ENCODE assay signal across 17 mouse cellular contexts in the genomic region with DNA sequence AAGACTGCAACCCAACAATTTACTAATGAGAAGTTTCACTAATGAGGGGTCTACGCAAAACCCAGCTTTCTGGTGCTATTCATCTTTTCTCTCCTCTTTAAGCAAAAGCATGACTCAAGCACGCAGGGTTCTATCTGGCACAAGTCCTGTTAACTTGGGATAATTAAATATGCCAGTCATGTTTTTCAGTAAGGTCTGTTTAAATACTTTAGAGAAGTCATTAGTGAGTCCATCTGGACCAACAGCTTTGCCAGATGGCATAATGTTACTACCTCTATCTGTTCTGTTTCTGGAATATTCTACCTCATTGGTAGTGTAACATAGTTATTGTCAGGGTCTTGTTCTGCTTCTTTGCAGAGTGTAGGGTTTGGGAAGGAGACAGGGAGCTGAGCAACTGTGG.
DNase-seq lines count a peak whose midpoint lies in the region; ATAC-seq and TF ChIP-seq lines count a peak whose summit lies in the region.
"Had no signal": no experiment of that assay in that cellular context is flagged by ENCODE, and none has a peak within 500 bp of the region (broad histone marks: within the 10 kb centered on the region; RNA-seq: fewer than 3 reads in every experiment).

No protein-coding gene starts in this region.

- no peak for DNase-seq in forebrain, embryonic 11.5 days (ENCODE audit: low spot score)
- DNase-seq in midbrain, postnatal 0 days (ENCODE audit: low spot score) = peak; percentile 47
- peak; percentile 89 for DNase-seq in forebrain, embryonic 14.5 days (ENCODE audit: low spot score)
- peak; percentile 27 to 45 for DNase-seq in layer of hippocampus, postnatal 10 days (ENCODE audit: low spot score in 2 of 2)
- no peak for DNase-seq in embryo, embryonic 9.5 days (ENCODE audit: extremely low spot score)
- DNase-seq in ovary, postnatal 14 days (ENCODE audit: low spot score) = no peak
- DNase-seq: adrenal gland, postnatal 10 days; embryo, embryonic 11 days; gastrocnemius, adult 2 months; kidney, adult 9 months; liver; lung, adult 2 months; thymus, postnatal 14 days had no signal

- H3K4me1 ChIP-seq in forebrain, embryonic 13.5 days = peaks cover 7% of the 10 kb centered on the region; the same call in 1 of the 2 replicates
- no peaks in the 10 kb centered on the region for H3K4me1 ChIP-seq in forebrain, embryonic 11.5 days (replicated peaks; ENCODE audit: control insufficient read depth, insufficient read depth, low read length)
- no peaks in the 10 kb centered on the region for H3K4me1 ChIP-seq in midbrain, postnatal 0 days (ENCODE audit: insufficient read depth, low read length)
- no peaks in the 10 kb centered on the region for H3K4me1 ChIP-seq in midbrain, embryonic 16.5 days (ENCODE audit: control insufficient read depth, insufficient read depth, low read length)
- peaks cover 3% of the 10 kb centered on the region; the same call in 1 of the 2 replicates for H3K4me1 ChIP-seq in forebrain, embryonic 14.5 days (ENCODE audit: control insufficient read depth, insufficient read depth, low read length)
- H3K4me1 ChIP-seq: heart, embryonic 10.5 days had no signal

- no peaks in the 10 kb centered on the region for H3K9me3 ChIP-seq in forebrain, embryonic 13.5 days (replicated peaks)
- no peaks in the 10 kb centered on the region for H3K9me3 ChIP-seq in forebrain, embryonic 11.5 days (ENCODE audit: control insufficient read depth, low read length)
- no peaks in the 10 kb centered on the region for H3K9me3 ChIP-seq in midbrain, postnatal 0 days (ENCODE audit: low read length)
- no peaks in the 10 kb centered on the region for H3K9me3 ChIP-seq in midbrain, embryonic 16.5 days (replicated peaks; ENCODE audit: control insufficient read depth, low read length, poor library complexity, severe bottlenecking)
- no peaks in the 10 kb centered on the region for H3K9me3 ChIP-seq in forebrain, embryonic 14.5 days (replicated peaks; ENCODE audit: control insufficient read depth, low read length)
- H3K9me3 ChIP-seq: heart, embryonic 10.5 days had no signal

- no peak overlapping the region for H3K4me3 ChIP-seq in forebrain, embryonic 13.5 days
- H3K4me3 ChIP-seq in forebrain, embryonic 11.5 days (ENCODE audit: low read depth, low read length) = no peak overlapping the region
- H3K4me3 ChIP-seq in midbrain, postnatal 0 days (ENCODE audit: low read depth, low read length) = no peak overlapping the region
- H3K4me3 ChIP-seq in midbrain, embryonic 16.5 days (ENCODE audit: low read depth, low read length) = no peak overlapping the region
- no peak overlapping the region for H3K4me3 ChIP-seq in forebrain, embryonic 14.5 days (ENCODE audit: low read depth, low read length)
- H3K4me3 ChIP-seq: erythroblast, embryonic 14.5 days; gastrocnemius, adult 2 months; heart, embryonic 10.5 days had no signal

- no peaks in the 10 kb centered on the region for H3K27me3 ChIP-seq in forebrain, embryonic 13.5 days
- H3K27me3 ChIP-seq in forebrain, embryonic 11.5 days (ENCODE audit: control insufficient read depth, insufficient read depth, low read length) = no peaks in the 10 kb centered on the region
- no peaks in the 10 kb centered on the region for H3K27me3 ChIP-seq in midbrain, postnatal 0 days (ENCODE audit: insufficient read depth, low read length)
- no peaks in the 10 kb centered on the region for H3K27me3 ChIP-seq in midbrain, embryonic 16.5 days (ENCODE audit: control insufficient read depth, insufficient read depth, low read depth, low read length)
- no peaks in the 10 kb centered on the region for H3K27me3 ChIP-seq in forebrain, embryonic 14.5 days (replicated peaks; ENCODE audit: control insufficient read depth, insufficient read depth, low read length)

- ATAC-seq in forebrain, embryonic 13.5 days = peak; percentile 95
- ATAC-seq in forebrain, embryonic 11.5 days (replicated peaks; ENCODE audit: low FRiP score) = no peak
- no peak for ATAC-seq in midbrain, postnatal 0 days (ENCODE audit: low FRiP score)
- ATAC-seq in midbrain, embryonic 16.5 days = no peak
- ATAC-seq in forebrain, embryonic 14.5 days = peak; percentile 93

- H3K9ac ChIP-seq in forebrain, embryonic 13.5 days = no peak overlapping the region
- H3K9ac ChIP-seq in forebrain, embryonic 11.5 days (ENCODE audit: low read length) = no peak overlapping the region
- no peak overlapping the region for H3K9ac ChIP-seq in midbrain, postnatal 0 days (replicated peaks; ENCODE audit: low read length, poor library complexity, severe bottlenecking)
- no peak overlapping the region for H3K9ac ChIP-seq in midbrain, embryonic 16.5 days (ENCODE audit: low read depth, low read length)
- no peak overlapping the region for H3K9ac ChIP-seq in forebrain, embryonic 14.5 days (ENCODE audit: low read length)

- 39% methylated on average over 2 of the region's 2 CpGs for WGBS in forebrain, embryonic 13.5 days
- 53% methylated on average over 2 of the region's 2 CpGs for WGBS in forebrain, embryonic 11.5 days
- WGBS in midbrain, postnatal 0 days = 73% methylated on average over 2 of the region's 2 CpGs
- WGBS in midbrain, embryonic 16.5 days = 69% methylated on average over 2 of the region's 2 CpGs
- WGBS in forebrain, embryonic 14.5 days = 14% methylated on average over 2 of the region's 2 CpGs

- H3K27ac ChIP-seq in forebrain, embryonic 13.5 days = no peak overlapping the region
- H3K27ac ChIP-seq in forebrain, embryonic 11.5 days (ENCODE audit: low read depth, low read length) = no peak overlapping the region
- no peak overlapping the region for H3K27ac ChIP-seq in midbrain, postnatal 0 days (ENCODE audit: low read depth, low read length)
- no peak overlapping the region for H3K27ac ChIP-seq in midbrain, embryonic 16.5 days (ENCODE audit: low read length)
- 0 out of 2 replicates have a peak overlapping the region, but pooled peaks have one; percentile 21 for H3K27ac ChIP-seq in forebrain, embryonic 14.5 days (ENCODE audit: low read depth, low read length)
- H3K27ac ChIP-seq: gastrocnemius, adult 2 months; heart, embryonic 10.5 days had no signal

- TF ChIP-seq CTCF in midbrain, postnatal 0 days (IDR thresholded peaks at IDR 0.05) = no peak

- H3K4me2 ChIP-seq in forebrain, embryonic 13.5 days = no peak overlapping the region
- H3K4me2 ChIP-seq in forebrain, embryonic 11.5 days (ENCODE audit: low read depth, low read length, severe bottlenecking) = no peak overlapping the region
- no peak overlapping the region for H3K4me2 ChIP-seq in midbrain, postnatal 0 days (ENCODE audit: low read depth, low read length, poor library complexity, severe bottlenecking)
- no peak overlapping the region for H3K4me2 ChIP-seq in midbrain, embryonic 16.5 days (ENCODE audit: low read length)
- no peak overlapping the region for H3K4me2 ChIP-seq in forebrain, embryonic 14.5 days (ENCODE audit: low read length)

- H3K36me3 ChIP-seq in forebrain, embryonic 13.5 days (ENCODE audit: poor library complexity, severe bottlenecking) = no peaks in the 10 kb centered on the region
- no peaks in the 10 kb centered on the region for H3K36me3 ChIP-seq in forebrain, embryonic 11.5 days (ENCODE audit: control insufficient read depth, insufficient read depth, low read length)
- H3K36me3 ChIP-seq in midbrain, postnatal 0 days (ENCODE audit: insufficient read depth, low read length) = no peaks in the 10 kb centered on the region
- H3K36me3 ChIP-seq in midbrain, embryonic 16.5 days (ENCODE audit: control insufficient read depth, insufficient read depth, low read length) = no peaks in the 10 kb centered on the region; the same call in 1 of the 2 replicates
- no peaks in the 10 kb centered on the region for H3K36me3 ChIP-seq in forebrain, embryonic 14.5 days (ENCODE audit: control insufficient read depth, insufficient read depth, low read length)
- H3K36me3 ChIP-seq: heart, embryonic 10.5 days had no signal

Comparison
In these comparisons a context has a peak if more than half of its experiments do, and no peak if none do; other contexts are left out.
1. ATAC-seq: peak in forebrain, embryonic 13.5 days (single experiment) and forebrain, embryonic 14.5 days (single experiment); none in forebrain, embryonic 11.5 days (single experiment), midbrain, postnatal 0 days (single experiment) and midbrain, embryonic 16.5 days (single experiment).
2. DNase-seq: peak in midbrain, postnatal 0 days (single experiment), forebrain, embryonic 14.5 days (single experiment) and layer of hippocampus, postnatal 10 days (2 of 2); none in forebrain, embryonic 11.5 days (single experiment), embryo, embryonic 9.5 days (single experiment) and ovary, postnatal 14 days (single experiment).